Mouse (Mus musculus) forebrain, postnatal 0 days (tissue): ENCODE measurements at regions not wholly inside any gene's neighbourhood (a gene's known extent, or its start where the extent isn't known, plus 50 kb on each side); places are given as distances from the start of the nearest gene placed in this dataset.

Experiments used
- ATAC-seq: fragments of 200-750 bp; cut with Nextera tagmentation; 2 replicates; pipeline ENCODE4 v1.8.0; 2017; ENCODE audit warnings: mild to moderate bottlenecking, moderate library complexity
- DNase-seq: peaks from one replicate; pipeline ENCODE4 v3.0.0-alpha.2; 2015
- H3K27ac ChIP-seq: fragments of 300-500 bp; sonication (generic); 2 replicates; pipeline ENCODE4 v1.5.1; 2014; ENCODE audit warnings: low read depth, mild to moderate bottlenecking, antibody characterized with exemption, low read length, moderate library complexity, mixed read lengths
- H3K27me3 ChIP-seq: fragments of 300-500 bp; sonication (generic); 2 replicates; pipeline ENCODE4 v1.6.1; 2014; ENCODE audit warnings: mild to moderate bottlenecking, low read length, mixed read lengths; ENCODE audit not compliant: insufficient read depth
- H3K36me3 ChIP-seq: fragments of 300-500 bp; sonication (generic); 2 replicates; pipeline ENCODE4 v1.6.1; 2014; ENCODE audit warnings: mild to moderate bottlenecking, moderate library complexity; ENCODE audit not compliant: insufficient read depth
- H3K4me1 ChIP-seq: fragments of 300-500 bp; sonication (generic); 2 replicates; pipeline ENCODE4 v1.6.1; 2014; ENCODE audit warnings: antibody characterized with exemption; ENCODE audit not compliant: insufficient read depth
- H3K4me2 ChIP-seq: fragments of 300-500 bp; sonication (generic); 2 replicates; pipeline ENCODE4 v1.6.1; 2014; ENCODE audit warnings: low read depth, mild to moderate bottlenecking, moderate library complexity
- H3K4me3 ChIP-seq: fragments of 300-500 bp; sonication (generic); 2 replicates; pipeline ENCODE4 v1.5.1; 2014; ENCODE audit warnings: low read depth, low read length, mixed read lengths
- H3K9ac ChIP-seq: fragments of 300-500 bp; sonication (generic); 2 replicates; pipeline ENCODE4 v1.6.1; 2014; ENCODE audit warnings: mild to moderate bottlenecking
- H3K9me3 ChIP-seq: fragments of 300-500 bp; sonication (generic); 2 replicates; pipeline ENCODE4 v1.6.1; 2016; ENCODE audit warnings: low read length
- CTCF ChIP-seq: sonication (generic); IDR thresholded peaks from 2 replicates; pipeline ENCODE4 v1.5.1; 2016; ENCODE audit warnings: antibody characterized with exemption, control low read depth, low read depth
- WGBS: fragments of 180-500 bp; shearing (Covaris S2); extraction: QIAGEN DNeasy Blood & Tissue Kit; methylation state at CpG from one replicate; pipeline ENCODE4 v1.1.7; 2014; 5-methylcytosine and 5-hydroxymethylcytosine counted together

- 9% methylated on average over 8 of the region's 8 CpGs for WGBS
- no peaks in the 10 kb centered on the region for H3K4me1 ChIP-seq
- no peaks in the 10 kb centered on the region for H3K27me3 ChIP-seq
- H3K27ac ChIP-seq, result no peak overlapping the region
- DNase-seq (peak; percentile 41), ATAC-seq (peak; percentile 58; the same call in 1 of the 2 replicates)
- no peak overlapping the region for H3K9ac ChIP-seq
- no peaks in the 10 kb centered on the region for H3K36me3 ChIP-seq
- no peak overlapping the region for H3K4me3 ChIP-seq
- no peak for TF ChIP-seq CTCF
- H3K4me2 ChIP-seq, result no peak overlapping the region
- no peaks in the 10 kb centered on the region for H3K9me3 ChIP-seq
These were observed 283.4 kb downstream of the Nedd1 start for GRCm38 (mm10) chr10:92438621-92439394.

GRCm38 (mm10) chr10:92429256-92429655 is 293.0 kb downstream of the Nedd1 start:
- ATAC-seq, result no peak
- H3K9me3 ChIP-seq, result no peaks in the 10 kb centered on the region
- no peaks in the 10 kb centered on the region for H3K36me3 ChIP-seq
- H3K4me2 ChIP-seq, result no peak overlapping the region
- no peaks in the 10 kb centered on the region for H3K27me3 ChIP-seq
- no peak overlapping the region for H3K27ac ChIP-seq
- H3K9ac ChIP-seq, result no peak overlapping the region
- no peaks in the 10 kb centered on the region for H3K4me1 ChIP-seq
- WGBS, result 30% methylated on average over 7 of the region's 7 CpGs
- DNase-seq, result no peak
- TF ChIP-seq CTCF, result no peak
- no peak overlapping the region for H3K4me3 ChIP-seq

- ATAC-seq, result no peak
- H3K9me3 ChIP-seq, result no peaks in the 10 kb centered on the region
- TF ChIP-seq CTCF, result no peak
- no peaks in the 10 kb centered on the region for H3K27me3 ChIP-seq
- no peak overlapping the region for H3K4me3 ChIP-seq
- no peak overlapping the region for H3K9ac ChIP-seq
- no peak for DNase-seq
- no peak overlapping the region for H3K27ac ChIP-seq
- H3K4me2 ChIP-seq, result no peak overlapping the region
- H3K4me1 ChIP-seq, result no peaks in the 10 kb centered on the region
- 19% methylated on average over 4 of the region's 4 CpGs for WGBS
- no peaks in the 10 kb centered on the region for H3K36me3 ChIP-seq
These were observed 294.2 kb downstream of the Nedd1 start for GRCm38 (mm10) chr10:92428026-92428425.

- TF ChIP-seq CTCF, result no peak
- no peak overlapping the region for H3K9ac ChIP-seq
- H3K27me3 ChIP-seq, result no peaks in the 10 kb centered on the region
- no peak for DNase-seq
- no peaks in the 10 kb centered on the region for H3K9me3 ChIP-seq
- H3K36me3 ChIP-seq, result no peaks in the 10 kb centered on the region
- no peak overlapping the region for H3K4me3 ChIP-seq
- no peak; the same call in 1 of the 2 replicates for ATAC-seq
- H3K27ac ChIP-seq, result no peak overlapping the region
- 17% methylated on average over 6 of the region's 6 CpGs for WGBS
- no peak overlapping the region for H3K4me2 ChIP-seq
- H3K4me1 ChIP-seq, result no peaks in the 10 kb centered on the region
These were observed 295.8 kb downstream of the Nedd1 start for GRCm38 (mm10) chr10:92426443-92426842.

- ATAC-seq (no peak), DNase-seq (no peak)
- no peaks in the 10 kb centered on the region for H3K27me3 ChIP-seq
- H3K4me3 ChIP-seq, result no peak overlapping the region
- 91% methylated on average over 7 of the region's 7 CpGs for WGBS
- no peaks in the 10 kb centered on the region for H3K36me3 ChIP-seq
- TF ChIP-seq CTCF, result no peak
- no peak overlapping the region for H3K27ac ChIP-seq
- H3K9ac ChIP-seq, result no peak overlapping the region
- no peaks in the 10 kb centered on the region for H3K4me1 ChIP-seq
- no peaks in the 10 kb centered on the region for H3K9me3 ChIP-seq
- no peak overlapping the region for H3K4me2 ChIP-seq
These were observed 309.5 kb downstream of the Nedd1 start for GRCm38 (mm10) chr10:92412737-92413136.

GRCm38 (mm10) chr10:92410813-92411325 is 311.4 kb downstream of the Nedd1 start:
- H3K4me1 ChIP-seq, result no peaks in the 10 kb centered on the region
- 63% methylated on average over 5 of the region's 5 CpGs for WGBS
- ATAC-seq (no peak), DNase-seq (no peak)
- H3K9me3 ChIP-seq, result no peaks in the 10 kb centered on the region
- no peak for TF ChIP-seq CTCF
- H3K4me2 ChIP-seq, result no peak overlapping the region
- no peak overlapping the region for H3K9ac ChIP-seq
- H3K27ac ChIP-seq, result no peak overlapping the region
- no peaks in the 10 kb centered on the region for H3K27me3 ChIP-seq
- no peaks in the 10 kb centered on the region for H3K36me3 ChIP-seq
- H3K4me3 ChIP-seq, result no peak overlapping the region

- WGBS, result 9% methylated on average over 15 of the region's 15 CpGs
- ATAC-seq, result no peak; the same call in 1 of the 2 replicates
- TF ChIP-seq CTCF, result no peak
These were observed 317.4 kb downstream of the Nedd1 start for GRCm38 (mm10) chr10:92404697-92405293.

More at GRCm38 (mm10) chr10:92404697-92405293, 317.4 kb downstream of the Nedd1 start:
- Histone ChIP-seq H3K27me3 (no peaks in the 10 kb centered on the region), H3K9me3 (no peaks in the 10 kb centered on the region), H3K4me2 (peak overlapping the region; percentile 53), H3K36me3 (no peaks in the 10 kb centered on the region), H3K4me1 (peaks cover 5% of the 10 kb centered on the region; the same call in 1 of the 2 replicates), H3K27ac (no peak overlapping the region), H3K4me3 (peak overlapping the region; percentile 27), H3K9ac (no peak overlapping the region)
- peak; percentile 50 for DNase-seq
